Mouse (Mus musculus) heart, postnatal 14 days (tissue): ENCODE measurements at regions not wholly inside any gene's neighbourhood (a gene's known extent, or its start where the extent isn't known, plus 50 kb on each side); places are given as distances from the start of the nearest gene placed in this dataset.

ENCODE experiments used
- DNase-seq, 2 experiments: peaks; one replicate each; pipeline ENCODE4 v3.0.0; 2021 to 2022
- intact Hi-C: fragments of 180-260 bp; cut with DNase I; formaldehyde crosslinking; loops from one replicate; pipeline ENCODE4 v1.15.1; 2025

GRCm38 (mm10) chr12:107129232-107129631, 359.2 kb upstream of the 3110018I06Rik start:
- intact Hi-C loops = no loop called here
- DNase-seq = no peak

DNA sequence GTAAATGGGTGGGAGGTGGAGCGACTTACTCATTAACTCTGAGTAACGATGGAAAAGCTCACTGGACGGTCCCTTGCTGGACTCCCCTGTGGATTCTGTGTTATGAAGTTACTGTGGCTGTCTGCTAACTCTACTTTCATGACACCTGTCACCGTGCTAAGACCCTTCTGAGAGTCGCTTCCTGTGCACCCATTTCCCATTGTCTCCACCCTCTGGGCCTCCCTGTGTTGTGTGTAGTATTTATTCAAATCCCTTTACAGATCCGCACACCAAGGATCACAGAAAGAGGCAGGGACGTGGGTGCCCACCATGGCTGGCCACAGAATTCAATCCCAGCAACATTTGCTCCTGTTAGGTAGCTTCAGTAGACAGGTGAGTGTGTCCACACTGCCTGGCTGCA, 357.1 kb upstream of the 3110018I06Rik start:
- intact Hi-C loops = no loop called here
- no peak for DNase-seq

DNA sequence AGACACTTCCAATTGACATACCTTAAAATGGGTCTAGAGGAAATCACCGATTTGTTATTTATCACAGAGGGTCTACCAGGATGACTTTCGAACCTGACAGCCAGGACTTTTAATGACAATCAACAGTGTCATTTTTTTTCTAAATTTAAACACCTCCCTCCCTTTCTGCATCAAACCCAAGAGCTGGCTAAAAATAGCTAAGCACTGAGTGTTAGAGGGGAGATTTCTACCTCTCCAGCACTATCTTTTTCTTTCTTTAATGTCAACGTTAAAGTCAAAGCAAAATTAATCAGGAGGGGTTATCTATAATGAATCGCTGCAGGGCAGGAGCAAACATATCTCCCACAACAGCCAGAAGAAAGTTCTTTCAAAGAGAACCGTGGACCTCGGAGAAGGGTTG, 356.6 kb upstream of the 3110018I06Rik start:
- intact Hi-C loops = no loop called here
- no peak for DNase-seq

GRCm38 (mm10) chr12:107132501-107132900, 355.9 kb upstream of the 3110018I06Rik start:
- no peak for DNase-seq
- intact Hi-C loops = no loop called here

- peak in 1 of 2 experiments; percentile 1 for DNase-seq
- intact Hi-C loops = no loop called here
Measured at GRCm38 (mm10) chr12:107134353-107134752, 354.1 kb upstream of the 3110018I06Rik start.

GRCm38 (mm10) chr12:107138677-107139400, 349.6 kb upstream of the 3110018I06Rik start:
- no peak for DNase-seq
- intact Hi-C loops = no loop called here

GRCm38 (mm10) chr12:107140957-107141595, 347.4 kb upstream of the 3110018I06Rik start:
- DNase-seq = no peak
- intact Hi-C loops = no loop called here

GRCm38 (mm10) chr12:107142226-107142625, 346.2 kb upstream of the 3110018I06Rik start:
- intact Hi-C loops = no loop called here
- no peak for DNase-seq

- intact Hi-C loops = no loop called here
- no peak for DNase-seq
Measured at GRCm38 (mm10) chr12:107146608-107147121, 341.8 kb upstream of the 3110018I06Rik start.

- no peak for DNase-seq
- intact Hi-C loops = no loop called here
Measured at GRCm38 (mm10) chr12:107148451-107148850, 340.0 kb upstream of the 3110018I06Rik start.

DNA sequence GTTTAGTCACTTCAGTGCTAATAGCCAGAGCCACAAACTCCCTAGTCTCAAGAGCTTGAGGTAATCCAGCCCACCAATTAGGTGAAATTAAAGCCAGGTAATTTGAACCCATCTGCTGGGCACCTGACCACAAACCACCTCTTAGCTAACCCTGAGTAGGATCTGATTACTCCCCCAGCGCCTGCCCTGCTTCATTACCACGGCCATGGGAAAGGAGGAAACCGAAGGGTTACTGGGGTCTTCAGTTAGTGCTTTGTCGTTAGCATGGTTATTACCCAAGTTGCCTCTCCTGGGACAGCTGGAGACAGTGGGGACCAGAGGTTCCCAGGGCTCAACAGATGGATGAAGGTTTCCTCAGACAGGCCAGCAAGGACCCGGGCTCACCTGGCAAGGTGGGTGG, 337.3 kb upstream of the 3110018I06Rik start:
- intact Hi-C loops = no loop called here
- DNase-seq = no peak

GRCm38 (mm10) chr12:107154668-107155067, 333.8 kb upstream of the 3110018I06Rik start:
- intact Hi-C loops = no loop called here
- DNase-seq = no peak

DNA sequence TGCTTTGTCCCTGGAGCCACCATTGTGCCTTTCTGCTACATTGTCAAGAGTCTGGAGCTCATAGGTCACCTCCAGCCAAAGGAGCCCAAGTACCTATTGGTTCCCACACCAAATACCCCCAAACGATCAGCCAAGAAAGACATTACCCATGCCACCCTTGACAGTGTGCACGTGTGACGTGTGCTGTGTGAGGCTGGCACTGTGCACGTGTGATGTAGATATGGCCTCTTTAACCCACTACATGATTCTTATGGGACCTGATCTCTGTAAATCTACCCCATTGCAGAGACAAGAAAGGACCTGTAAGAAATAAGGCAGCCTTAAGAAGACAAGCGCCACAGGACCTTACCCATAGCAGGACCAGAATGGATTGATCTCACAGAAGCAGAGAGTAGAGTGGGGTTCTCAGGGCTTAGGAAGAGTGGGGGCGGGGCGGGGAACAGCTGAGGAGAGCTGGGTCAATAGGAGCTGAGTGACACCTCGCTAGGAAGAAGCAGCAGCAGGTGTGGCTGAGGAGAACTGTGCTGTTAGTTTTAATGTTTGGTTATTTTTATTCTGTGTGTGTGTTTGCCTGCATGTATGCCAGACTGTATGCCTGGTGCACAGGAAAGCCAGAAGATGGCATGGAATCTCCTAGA, 331.5 kb upstream of the 3110018I06Rik start:
- DNase-seq = no peak
- intact Hi-C loops = no loop called here

DNA sequence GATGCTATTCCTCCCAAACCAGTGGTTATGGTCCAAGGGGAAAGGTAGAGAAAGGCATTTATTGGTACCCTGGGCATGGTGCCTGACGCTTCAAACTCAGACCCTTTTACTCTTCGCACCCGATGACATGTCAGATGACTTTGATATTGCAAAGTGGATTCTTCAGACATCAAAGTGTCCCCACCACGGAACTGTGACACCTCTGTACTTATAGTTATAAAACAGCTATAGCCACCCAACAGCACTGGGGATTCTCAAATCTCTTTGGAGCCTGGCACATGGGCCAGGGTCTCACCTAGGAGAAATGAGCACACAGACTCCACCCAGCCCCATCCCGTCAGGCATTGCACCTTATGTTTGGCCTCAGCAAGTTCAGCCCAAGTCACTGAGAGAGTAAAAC, 329.3 kb upstream of the 3110018I06Rik start:
- intact Hi-C loops = no loop called here
- no peak for DNase-seq

GRCm38 (mm10) chr12:107160137-107160536, 328.3 kb upstream of the 3110018I06Rik start:
- DNase-seq = no peak
- intact Hi-C loops = no loop called here

- DNase-seq = no peak
- intact Hi-C loops = no loop called here
Measured at GRCm38 (mm10) chr12:107160628-107161027, 327.8 kb upstream of the 3110018I06Rik start.

DNA sequence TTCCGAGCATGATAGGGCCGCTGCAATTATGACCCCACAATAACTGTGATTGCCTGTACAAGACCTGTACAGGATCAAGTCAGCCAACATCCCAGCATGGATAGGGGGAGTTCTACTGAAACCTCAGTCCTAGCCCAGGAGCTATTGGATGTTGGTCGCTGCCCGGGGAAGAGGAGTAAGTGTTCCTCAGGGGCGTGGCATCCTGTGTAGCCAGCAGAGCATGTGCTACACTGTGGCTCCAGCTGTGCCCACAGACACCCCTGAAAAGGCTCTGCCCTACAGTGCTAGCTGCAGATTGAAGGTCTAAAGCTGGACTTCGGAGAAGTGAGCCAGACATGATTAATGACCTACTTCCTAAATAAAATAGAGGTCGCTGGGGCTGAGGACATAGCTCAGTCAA, 317.5 kb upstream of the 3110018I06Rik start:
- no peak for DNase-seq
- intact Hi-C loops = no loop called here

DNA sequence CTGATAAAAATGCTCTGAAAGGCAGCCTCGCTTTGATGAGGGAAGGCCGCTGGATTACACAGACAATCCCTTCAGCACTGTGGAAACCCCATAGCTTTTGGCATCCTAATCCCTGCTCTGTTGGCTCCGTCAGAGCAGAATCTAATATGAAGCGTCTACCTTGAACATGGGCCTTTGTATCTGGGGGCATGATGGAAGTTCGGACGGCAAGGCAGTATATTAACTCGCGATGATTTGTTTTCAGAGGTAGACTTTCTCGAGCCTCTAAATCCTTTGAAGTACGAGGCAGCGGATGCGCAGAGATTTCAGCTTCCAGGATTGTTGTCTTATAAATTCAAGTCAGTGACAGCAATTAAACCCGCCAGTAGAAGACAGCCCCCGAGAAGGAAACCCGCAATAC, 316.8 kb upstream of the 3110018I06Rik start:
- no peak for DNase-seq
- intact Hi-C loops = no loop called here

GRCm38 (mm10) chr12:107178676-107179075, 309.8 kb upstream of the 3110018I06Rik start:
- intact Hi-C loops = no loop called here
- DNase-seq = no peak

GRCm38 (mm10) chr12:107180501-107180900, 307.9 kb upstream of the 3110018I06Rik start:
- intact Hi-C loops = no loop called here
- no peak for DNase-seq

DNA sequence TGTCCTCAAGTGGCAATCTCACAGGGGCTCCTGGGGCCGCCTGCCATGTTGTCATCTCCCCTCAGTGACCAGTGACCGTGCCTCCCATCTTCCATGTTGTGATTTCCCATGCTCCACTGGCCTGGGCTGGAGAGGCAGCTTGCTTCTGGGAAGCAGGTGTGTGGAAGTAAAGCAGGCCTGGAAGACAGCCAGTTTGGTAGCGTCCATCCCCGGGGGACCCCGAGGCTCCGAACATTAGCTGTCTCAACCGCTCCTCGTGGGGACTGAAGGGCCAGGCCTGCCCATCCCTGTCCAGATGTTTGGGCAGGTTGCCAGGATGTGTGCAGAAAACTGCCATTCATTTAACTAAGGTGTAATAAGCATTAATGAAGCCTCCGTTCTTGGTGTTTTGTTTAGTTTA, 307.1 kb upstream of the 3110018I06Rik start:
- intact Hi-C loops = no loop called here
- DNase-seq = no peak
